9 mouse cellular contexts compared by ENCODE assay signal in genomic region chr5:41947114-41947640, GRCm38 (mm10).
DNase-seq lines count a peak whose midpoint lies in the region; ATAC-seq lines count a peak whose summit lies in the region.
"Had no signal": no experiment of that assay in that cellular context is flagged by ENCODE, and none has a peak within 500 bp of the region (broad histone marks: within the 10 kb centered on the region; RNA-seq: fewer than 3 reads in every experiment).

No protein-coding gene starts in this region.

- H3K4me3 ChIP-seq in hindbrain, embryonic 12.5 days = no peak overlapping the region
- no peak overlapping the region for H3K4me3 ChIP-seq in hindbrain, embryonic 10.5 days
- no peak overlapping the region for H3K4me3 ChIP-seq in hindbrain, embryonic 14.5 days (replicated peaks; ENCODE audit: low read length)
- H3K4me3 ChIP-seq: erythroblast, embryonic 14.5 days; lung, embryonic 15.5 days had no signal

- no peak overlapping the region for H3K27ac ChIP-seq in hindbrain, embryonic 12.5 days
- no peak overlapping the region for H3K27ac ChIP-seq in hindbrain, embryonic 10.5 days
- H3K27ac ChIP-seq in hindbrain, embryonic 14.5 days = peak overlapping the region; percentile 62; the same call in 1 of the 2 replicates
- H3K27ac ChIP-seq: lung, embryonic 15.5 days had no signal

- no peaks in the 10 kb centered on the region for H3K9me3 ChIP-seq in hindbrain, embryonic 12.5 days (replicated peaks)
- H3K9me3 ChIP-seq in hindbrain, embryonic 10.5 days = no peaks in the 10 kb centered on the region
- H3K9me3 ChIP-seq in hindbrain, embryonic 14.5 days (ENCODE audit: control insufficient read depth, low read length) = no peaks in the 10 kb centered on the region
- H3K9me3 ChIP-seq: lung, embryonic 15.5 days had no signal

- no peaks in the 10 kb centered on the region for H3K36me3 ChIP-seq in hindbrain, embryonic 12.5 days
- no peaks in the 10 kb centered on the region for H3K36me3 ChIP-seq in hindbrain, embryonic 10.5 days
- no peaks in the 10 kb centered on the region for H3K36me3 ChIP-seq in hindbrain, embryonic 14.5 days (replicated peaks; ENCODE audit: control insufficient read depth, insufficient read depth)
- H3K36me3 ChIP-seq: lung, embryonic 15.5 days had no signal

- WGBS in hindbrain, embryonic 12.5 days = 74% methylated on average over 7 of the region's 7 CpGs
- WGBS in hindbrain, embryonic 10.5 days = 86% methylated on average over 7 of the region's 7 CpGs
- WGBS in hindbrain, embryonic 14.5 days = 58% methylated on average over 7 of the region's 7 CpGs

- ATAC-seq in hindbrain, embryonic 12.5 days (ENCODE audit: low FRiP score) = peak; percentile 48; the same call in 1 of the 2 replicates
- peak; percentile 84 for ATAC-seq in hindbrain, embryonic 14.5 days (ENCODE audit: low FRiP score)

- H3K9ac ChIP-seq in hindbrain, embryonic 12.5 days = no peak overlapping the region
- H3K9ac ChIP-seq in hindbrain, embryonic 14.5 days = no peak overlapping the region
- H3K9ac ChIP-seq: lung, embryonic 15.5 days had no signal

- no peak for DNase-seq in hindbrain, embryonic 10.5 days (ENCODE audit: low spot score)
- peak; percentile 3 for DNase-seq in 3T3-L1 (ENCODE audit: low read depth, low spot score)
- DNase-seq in adrenal gland, postnatal 25 days = peak; percentile 50
- DNase-seq in hindbrain, embryonic 14.5 days (ENCODE audit: low spot score) = peak; percentile 60
- no peak for DNase-seq in urinary bladder, postnatal 14 days (ENCODE audit: low spot score)
- no peak for DNase-seq in natural killer cell, adult 2 months (ENCODE audit: low spot score in 2 of 2)

- no peaks in the 10 kb centered on the region for H3K4me1 ChIP-seq in hindbrain, embryonic 12.5 days
- H3K4me1 ChIP-seq in hindbrain, embryonic 10.5 days (replicated peaks) = peaks cover 7% of the 10 kb centered on the region
- H3K4me1 ChIP-seq in hindbrain, embryonic 14.5 days (replicated peaks; ENCODE audit: control insufficient read depth, insufficient read depth, low read length) = no peaks in the 10 kb centered on the region
- H3K4me1 ChIP-seq: lung, embryonic 15.5 days had no signal

- no peaks in the 10 kb centered on the region for H3K27me3 ChIP-seq in hindbrain, embryonic 12.5 days
- no peaks in the 10 kb centered on the region for H3K27me3 ChIP-seq in hindbrain, embryonic 10.5 days (ENCODE audit: insufficient read depth, poor library complexity, severe bottlenecking)
- H3K27me3 ChIP-seq in hindbrain, embryonic 14.5 days (ENCODE audit: control insufficient read depth, insufficient read depth, low read length) = no peaks in the 10 kb centered on the region
- H3K27me3 ChIP-seq: lung, embryonic 15.5 days had no signal

- H3K4me2 ChIP-seq in hindbrain, embryonic 12.5 days (replicated peaks) = no peak overlapping the region
- no peak overlapping the region for H3K4me2 ChIP-seq in hindbrain, embryonic 14.5 days (replicated peaks)
- H3K4me2 ChIP-seq: lung, embryonic 15.5 days had no signal

Comparison
In these comparisons a context has a peak if more than half of its experiments do, and no peak if none do; other contexts are left out.
1. DNase-seq: peak in 3T3-L1 (single experiment), adrenal gland, postnatal 25 days (single experiment) and hindbrain, embryonic 14.5 days (single experiment); none in hindbrain, embryonic 10.5 days (single experiment), urinary bladder, postnatal 14 days (single experiment) and natural killer cell, adult 2 months (0 of 2).